Mouse (Mus musculus) heart, embryonic 14.5 days (tissue): ENCODE data around the gene Cript. TPM values are rescaled to one million over a fixed set of nuclear protein-coding genes. Genes with fewer than 3 reads are reported as not detected.
"Not testable (repeated sequence)": the region's sequence is repeated elsewhere in the genome, so short reads cannot be mapped to it uniquely, and the experiment has no call there.

Source experiments
- ATAC-seq: fragments of 200-750 bp; cut with Nextera tagmentation; 2 replicates; pipeline ENCODE4 v1.8.0; 2017; ENCODE audit warnings: low read depth, moderate TSS enrichment; ENCODE audit not compliant: insufficient number of reproducible peaks, insufficient read depth, low FRiP score
- H3K27ac ChIP-seq, 2 experiments: fragments of 200-500 bp in 1 of 2; fragments of 300-500 bp in 1 of 2; sonication (generic) in 1 of 2; replicated peaks in 1 of 2; 2 replicates each; pipeline ENCODE4 v1.5.1; 2012 to 2014; ENCODE audit warnings: low read depth in 2 of 2, low read length in 2 of 2, control low read depth in 1 of 2, mild to moderate bottlenecking in 1 of 2, mixed read lengths in 1 of 2; ENCODE audit not compliant: control insufficient read depth in 1 of 2, insufficient read depth in 1 of 2
- H3K27me3 ChIP-seq: fragments of 300-500 bp; sonication (generic); 2 replicates; pipeline ENCODE4 v1.6.1; 2014; ENCODE audit warnings: mild to moderate bottlenecking, low read length, control low read depth; ENCODE audit not compliant: control insufficient read depth, insufficient read depth
- H3K36me3 ChIP-seq: fragments of 300-500 bp; sonication (generic); 2 replicates; pipeline ENCODE4 v1.6.1; 2014; ENCODE audit warnings: mild to moderate bottlenecking, control low read depth, low read length, mixed read lengths; ENCODE audit not compliant: control insufficient read depth, insufficient read depth
- H3K4me1 ChIP-seq, 2 experiments: fragments of 200-500 bp in 1 of 2; fragments of 300-500 bp in 1 of 2; sonication (generic) in 1 of 2; 2 replicates each; pipeline ENCODE4 v1.6.1; 2012 to 2014; ENCODE audit warnings: low read length in 2 of 2, control low read depth in 1 of 2, mixed read lengths in 1 of 2; ENCODE audit not compliant: control insufficient read depth in 2 of 2, insufficient read depth in 2 of 2
- H3K4me2 ChIP-seq: fragments of 300-500 bp; sonication (generic); 2 replicates; pipeline ENCODE4 v1.6.1; 2014; ENCODE audit warnings: mild to moderate bottlenecking, low read length
- H3K4me3 ChIP-seq, 2 experiments: fragments of 200-500 bp in 1 of 2; fragments of 300-500 bp in 1 of 2; sonication (generic) in 1 of 2; 2 replicates each; pipeline ENCODE4 v1.5.1; 2012 to 2014; ENCODE audit warnings: low read length in 2 of 2, mild to moderate bottlenecking in 2 of 2, control low read depth in 1 of 2, low read depth in 1 of 2, moderate library complexity in 1 of 2; ENCODE audit not compliant: control insufficient read depth in 1 of 2, insufficient read depth in 1 of 2
- H3K9ac ChIP-seq: fragments of 300-500 bp; sonication (generic); 2 replicates; pipeline ENCODE4 v1.6.1; 2014; ENCODE audit warnings: mild to moderate bottlenecking, low read length
- H3K9me3 ChIP-seq: fragments of 300-500 bp; sonication (generic); 2 replicates; pipeline ENCODE4 v1.6.1; 2016; ENCODE audit warnings: low read length, control low read depth; ENCODE audit not compliant: control insufficient read depth
- WGBS: fragments of 180-500 bp; shearing (Covaris S2); extraction: QIAGEN DNeasy Blood & Tissue Kit; methylation state at CpG from one replicate; pipeline ENCODE4 v1.1.7; 2014; 5-methylcytosine and 5-hydroxymethylcytosine counted together
- polyA plus RNA-seq: library from polyadenylated mRNA; unstranded; fragments of >200 nt; fragmentation: Nextera tagmentation; extraction: Ambion mirVana; gene quantifications from 2 replicates; pipeline ENCODE4 v1.2.1, GENCODE M21; 2014

Cript gene
- polyA plus RNA-seq, 1 experiment from 2014 or later: 130 TPM

GRCm38 (mm10) chr17:87073470-87073869, 48.1 kb downstream of the Cript start:
- ATAC-seq: no peak
- H3K27me3 ChIP-seq: no peaks in the 10 kb centered on the region
- no peak overlapping the region for H3K4me2 ChIP-seq

GRCm38 (mm10) chr17:87078217-87078616, 52.9 kb downstream of the Cript start:
- WGBS: 91% methylated on average over 17 of the region's 17 CpGs

More at GRCm38 (mm10) chr17:87073470-87073869, 48.1 kb downstream of the Cript start:
- H3K9ac ChIP-seq: no peak overlapping the region
- H3K9me3 ChIP-seq: 0 out of 2 replicates have a peak, but pooled peaks cover 3% of the 10 kb centered on the region
- H3K4me1 ChIP-seq: no peaks in the 10 kb centered on the region
- H3K27ac ChIP-seq: no peak overlapping the region
- H3K4me3 ChIP-seq: no peak overlapping the region
- H3K36me3 ChIP-seq: no peaks in the 10 kb centered on the region

GRCm38 (mm10) chr17:87080724-87081123, 55.4 kb downstream of the Cript start:
- H3K36me3 ChIP-seq: no peaks in the 10 kb centered on the region

More at GRCm38 (mm10) chr17:87078217-87078616, 52.9 kb downstream of the Cript start:
- H3K4me1 ChIP-seq, H3K9me3 ChIP-seq, H3K36me3 ChIP-seq, H3K27me3 ChIP-seq, H3K4me2 ChIP-seq, ATAC-seq, H3K4me3 ChIP-seq, H3K27ac ChIP-seq, H3K9ac ChIP-seq: not testable (repeated sequence)

DNA sequence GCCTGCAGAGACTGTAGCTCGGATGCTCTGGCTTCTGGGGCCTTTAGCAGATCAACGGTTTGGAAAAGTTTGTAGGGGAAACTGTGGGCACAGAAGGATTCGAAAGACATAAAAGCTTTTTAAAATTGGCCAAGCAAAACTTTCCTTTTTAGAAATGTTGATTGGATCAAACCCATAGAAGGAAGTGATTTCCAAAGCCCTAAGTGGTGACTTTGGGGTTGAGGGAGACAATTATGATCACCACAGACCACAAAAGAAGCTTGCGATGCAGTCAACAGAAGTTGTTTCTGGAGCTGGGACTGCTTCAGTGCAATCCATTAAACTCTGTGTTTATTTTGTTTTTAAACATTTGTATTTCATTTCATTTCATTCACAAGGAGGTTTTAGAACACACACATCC, 57.2 kb downstream of the Cript start:
- H3K27ac ChIP-seq: no peak overlapping the region
- ATAC-seq: no peak
- H3K9ac ChIP-seq: no peak overlapping the region
- H3K4me3 ChIP-seq: no peak overlapping the region
- H3K9me3 ChIP-seq: no peaks in the 10 kb centered on the region
- 84% methylated on average over 4 of the region's 4 CpGs for WGBS
- H3K27me3 ChIP-seq: no peaks in the 10 kb centered on the region
- H3K36me3 ChIP-seq: no peaks in the 10 kb centered on the region
- no peak overlapping the region for H3K4me2 ChIP-seq
- H3K4me1 ChIP-seq: no peaks in the 10 kb centered on the region

More at GRCm38 (mm10) chr17:87080724-87081123, 55.4 kb downstream of the Cript start:
- no peak overlapping the region for H3K9ac ChIP-seq
- no peak for ATAC-seq
- H3K4me1 ChIP-seq: no peaks in the 10 kb centered on the region
- H3K27ac ChIP-seq: no peak overlapping the region
- H3K4me2 ChIP-seq: no peak overlapping the region
- H3K9me3 ChIP-seq: no peaks in the 10 kb centered on the region
- H3K27me3 ChIP-seq: no peaks in the 10 kb centered on the region
- no peak overlapping the region for H3K4me3 ChIP-seq
- WGBS: 81% methylated on average over 7 of the region's 7 CpGs

DNA sequence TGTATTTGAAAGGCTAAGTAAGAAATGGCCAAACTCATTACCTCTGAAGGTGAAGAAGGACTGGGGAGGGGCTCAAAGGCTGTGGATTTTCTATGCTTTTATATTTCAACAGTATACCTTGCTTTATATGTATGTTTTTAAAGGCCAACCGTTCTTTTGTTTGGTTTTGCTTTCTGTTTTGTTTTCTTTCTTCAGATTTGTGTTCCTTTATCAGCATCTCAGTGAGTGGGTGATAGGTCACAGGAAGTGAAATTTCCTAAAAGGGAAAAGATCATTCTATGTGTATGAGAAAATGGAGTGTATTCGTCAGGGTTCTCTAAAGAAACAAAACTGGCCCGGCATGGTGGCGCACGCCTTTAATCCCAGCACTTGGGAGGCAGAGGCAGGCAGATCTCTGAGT, 58.3 kb downstream of the Cript start:
- Histone ChIP-seq H3K4me3 (no peak overlapping the region), H3K4me1 (no peaks in the 10 kb centered on the region), H3K36me3 (no peaks in the 10 kb centered on the region), H3K9me3 (no peaks in the 10 kb centered on the region), H3K27ac (no peak overlapping the region), H3K27me3 (no peaks in the 10 kb centered on the region), H3K9ac (no peak overlapping the region), H3K4me2 (no peak overlapping the region)
- 73% methylated on average over 5 of the region's 5 CpGs for WGBS
- ATAC-seq: no peak

Other genes starting within 250 kb of the Cript start
- gene Tmem247, start 108.2 kb upstream of the Cript start, polyA plus RNA-seq: not detected in 2 replicates
- gene Atp6v1e2, start 77.7 kb upstream of the Cript start, polyA plus RNA-seq: not detected in 2 replicates
- 28.0 and 33.5 TPM in 2 replicates for gene Rhoq, start 62.5 kb upstream of the Cript start, polyA plus RNA-seq
- gene Pigf, start 144 bp upstream of the Cript start, polyA plus RNA-seq: 12.5 and 16.4 TPM in 2 replicates
- 14.4 and 15.6 TPM in 2 replicates for gene Socs5, start 82.1 kb downstream of the Cript start, polyA plus RNA-seq
- 81.3 and 85.8 TPM in 2 replicates for gene Mcfd2, start 240.4 kb downstream of the Cript start, polyA plus RNA-seq